Mouse (Mus musculus): ENCODE results near the gene Nme6. TPM values are rescaled to one million over a fixed set of nuclear protein-coding genes. Genes with fewer than 3 reads are reported as not detected.

Gene Nme6
- polyA plus RNA-seq, 1 experiment from 2014 or later = 12.4 TPM

GRCm38 (mm10) chr9:109849312-109849758 lies 16.8 kb downstream of the Nme6 start, which contains the start of gene Camp:
TSS of gene Camp (minus strand) at chr9:109849617.
- Histone ChIP-seq H3K27ac (no peak within 1 kb of the TSS), H3K36me3 (ENCODE audit: inconsistent target) (peaks cover 1% of the 10 kb centered on the region; the same call in 1 of the 2 replicates), H3K4me3 (ENCODE audit: inconsistent target) (no peak within 1 kb of the TSS), H3K79me2 (ENCODE audit: inconsistent target) (no peaks in the 10 kb centered on the region)
- 57% methylated on average over 6 of the region's 6 CpGs for WGBS (ENCODE audit: missing documents)

GRCm38 (mm10) chr9:109850099-109850498 lies 17.6 kb downstream of the Nme6 start:
- no peak overlapping the region for H3K27ac ChIP-seq
- H3K4me3 ChIP-seq (ENCODE audit: inconsistent target) = no peak overlapping the region
- 83% methylated on average over 5 of the region's 5 CpGs for WGBS (ENCODE audit: missing documents)
- H3K36me3 ChIP-seq (ENCODE audit: inconsistent target) = no peaks in the 10 kb centered on the region
- no peaks in the 10 kb centered on the region for H3K79me2 ChIP-seq (ENCODE audit: inconsistent target)

GRCm38 (mm10) chr9:109854341-109854740 lies 21.8 kb downstream of the Nme6 start:
- WGBS (ENCODE audit: missing documents) = 82% methylated on average over 2 of the region's 2 CpGs
- Histone ChIP-seq H3K79me2 (ENCODE audit: inconsistent target) (no peaks in the 10 kb centered on the region), H3K27ac (no peak overlapping the region), H3K4me3 (ENCODE audit: inconsistent target) (no peak overlapping the region), H3K36me3 (ENCODE audit: inconsistent target) (no peaks in the 10 kb centered on the region)

- H3K79me2 ChIP-seq (ENCODE audit: inconsistent target) = no peaks in the 10 kb centered on the region
- H3K4me3 ChIP-seq (ENCODE audit: inconsistent target) = no peak overlapping the region
- H3K36me3 ChIP-seq (ENCODE audit: inconsistent target) = no peaks in the 10 kb centered on the region
- H3K27ac ChIP-seq = no peak overlapping the region
- 90% methylated on average over 6 of the region's 6 CpGs for WGBS (ENCODE audit: missing documents)
These were observed 23.4 kb downstream of the Nme6 start for GRCm38 (mm10) chr9:109855947-109856346.

- Histone ChIP-seq H3K79me2 (ENCODE audit: inconsistent target) (no peaks in the 10 kb centered on the region), H3K4me3 (ENCODE audit: inconsistent target) (no peak overlapping the region), H3K36me3 (ENCODE audit: inconsistent target) (no peaks in the 10 kb centered on the region), H3K27ac (no peak overlapping the region)
- WGBS (ENCODE audit: missing documents) = 6% methylated on average over 20 of the region's 20 CpGs
These were observed 30.0 kb downstream of the Nme6 start for GRCm38 (mm10) chr9:109862397-109863044.

- 9% methylated on average over 3 of the region's 3 CpGs for WGBS (ENCODE audit: missing documents)
- no peak overlapping the region for H3K4me3 ChIP-seq (ENCODE audit: inconsistent target)
- no peaks in the 10 kb centered on the region for H3K36me3 ChIP-seq (ENCODE audit: inconsistent target)
These were observed 30.5 kb downstream of the Nme6 start for GRCm38 (mm10) chr9:109863085-109863484.

GRCm38 (mm10) chr9:109866218-109866617 lies 33.7 kb downstream of the Nme6 start:
- H3K4me3 ChIP-seq (ENCODE audit: inconsistent target) = no peak overlapping the region
- 54% methylated on average over 2 of the region's 2 CpGs for WGBS (ENCODE audit: missing documents)
- H3K79me2 ChIP-seq (ENCODE audit: inconsistent target) = no peaks in the 10 kb centered on the region
- no peaks in the 10 kb centered on the region for H3K36me3 ChIP-seq (ENCODE audit: inconsistent target)
- H3K27ac ChIP-seq = no peak overlapping the region

More at GRCm38 (mm10) chr9:109863085-109863484, 30.5 kb downstream of the Nme6 start:
- Histone ChIP-seq H3K79me2 (ENCODE audit: inconsistent target) (no peaks in the 10 kb centered on the region), H3K27ac (no peak overlapping the region)

- H3K27ac ChIP-seq = no peak overlapping the region
- WGBS (ENCODE audit: missing documents) = 71% methylated on average over 6 of the region's 6 CpGs
These were observed 38.5 kb downstream of the Nme6 start for GRCm38 (mm10) chr9:109870983-109871572.

GRCm38 (mm10) chr9:109874797-109875691 lies 42.5 kb downstream of the Nme6 start, which contains the start of gene Cdc25a:
TSS of gene Cdc25a (plus strand) at chr9:109875579.
- peak within 1 kb of the TSS; percentile 83 for H3K4me3 ChIP-seq (ENCODE audit: inconsistent target)
- peaks cover 41% of the 10 kb centered on the region for H3K79me2 ChIP-seq (ENCODE audit: inconsistent target)
- peak within 1 kb of the TSS; percentile 53 for H3K27ac ChIP-seq
- 9% methylated on average over 32 of the region's 33 CpGs for WGBS (ENCODE audit: missing documents)
- H3K36me3 ChIP-seq (ENCODE audit: inconsistent target) = peaks cover 8% of the 10 kb centered on the region; the same call in 1 of the 2 replicates

More at GRCm38 (mm10) chr9:109870983-109871572, 38.5 kb downstream of the Nme6 start:
- Histone ChIP-seq H3K79me2 (ENCODE audit: inconsistent target) (peaks cover 2% of the 10 kb centered on the region), H3K36me3 (ENCODE audit: inconsistent target) (no peaks in the 10 kb centered on the region), H3K4me3 (ENCODE audit: inconsistent target) (no peak overlapping the region)

- H3K36me3 ChIP-seq (ENCODE audit: inconsistent target) = peaks cover 17% of the 10 kb centered on the region
These were observed 43.4 kb downstream of the Nme6 start for GRCm38 (mm10) chr9:109875695-109876601.

GRCm38 (mm10) chr9:109876756-109877155 lies 44.2 kb downstream of the Nme6 start:
- H3K27ac ChIP-seq = peak overlapping the region; percentile 53
- H3K79me2 ChIP-seq (ENCODE audit: inconsistent target) = peaks cover 43% of the 10 kb centered on the region
- peak overlapping the region; percentile 83 for H3K4me3 ChIP-seq (ENCODE audit: inconsistent target)
- 0% methylated on average over 3 of the region's 3 CpGs for WGBS (ENCODE audit: missing documents)
- H3K36me3 ChIP-seq (ENCODE audit: inconsistent target) = peaks cover 21% of the 10 kb centered on the region

More at GRCm38 (mm10) chr9:109875695-109876601, 43.4 kb downstream of the Nme6 start:
- WGBS (ENCODE audit: missing documents) = under 1% methylated on average over 75 of the region's 76 CpGs
- Histone ChIP-seq H3K4me3 (ENCODE audit: inconsistent target) (peak overlapping the region; percentile 83), H3K27ac (peak overlapping the region; percentile 53), H3K79me2 (ENCODE audit: inconsistent target) (peaks cover 43% of the 10 kb centered on the region)

GRCm38 (mm10) chr9:109877666-109878065 lies 45.1 kb downstream of the Nme6 start:
- WGBS (ENCODE audit: missing documents) = 87% methylated on average over 5 of the region's 5 CpGs
- H3K4me3 ChIP-seq (ENCODE audit: inconsistent target) = no peak overlapping the region
- peaks cover 30% of the 10 kb centered on the region for H3K36me3 ChIP-seq (ENCODE audit: inconsistent target)
- peaks cover 43% of the 10 kb centered on the region for H3K79me2 ChIP-seq (ENCODE audit: inconsistent target)
- no peak overlapping the region for H3K27ac ChIP-seq

GRCm38 (mm10) chr9:109879305-109879704 lies 46.8 kb downstream of the Nme6 start:
- WGBS (ENCODE audit: missing documents) = 100% methylated on average over 1 of the region's 1 CpGs
- Histone ChIP-seq H3K79me2 (ENCODE audit: inconsistent target) (peaks cover 43% of the 10 kb centered on the region), H3K4me3 (ENCODE audit: inconsistent target) (no peak overlapping the region), H3K27ac (no peak overlapping the region), H3K36me3 (ENCODE audit: inconsistent target) (peaks cover 47% of the 10 kb centered on the region)

Measured in macrophage (primary cell).